Comparison of ENCODE assay signal across 15 mouse cellular contexts in the genomic region with DNA sequence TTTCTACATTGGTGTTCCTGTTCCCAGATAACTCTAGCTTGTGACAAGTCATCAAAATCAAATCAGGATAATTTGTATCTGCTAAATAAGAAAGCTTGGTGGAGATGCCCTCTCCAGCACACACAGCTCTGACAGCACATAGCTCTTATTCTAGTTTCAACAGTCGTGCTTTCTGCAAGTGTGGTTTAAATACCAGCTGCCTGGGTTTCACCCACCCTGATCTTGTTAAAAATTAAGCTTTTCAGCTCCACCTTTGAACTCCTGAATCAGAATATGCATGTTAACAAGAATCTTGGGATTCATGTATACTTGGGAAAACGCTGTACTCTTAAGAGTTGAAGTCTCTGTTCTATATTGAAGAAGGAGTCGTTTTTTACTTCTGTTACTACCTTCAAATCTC.
"Had no signal": no experiment of that assay in that cellular context is flagged by ENCODE, and none has a peak within 500 bp of the region (broad histone marks: within the 10 kb centered on the region; RNA-seq: fewer than 3 reads in every experiment).

No protein-coding gene starts in this region.

- H3K27me3 ChIP-seq: hindbrain, embryonic 12.5 days; limb, embryonic 15.5 days; midbrain, embryonic 13.5 days; neural tube, embryonic 15.5 days; stomach, embryonic 15.5 days had no signal

- H3K4me2 ChIP-seq: hindbrain, embryonic 12.5 days; limb, embryonic 15.5 days; midbrain, embryonic 13.5 days; neural tube, embryonic 15.5 days; stomach, embryonic 15.5 days had no signal

- H3K4me3 ChIP-seq: hindbrain, embryonic 12.5 days; limb, embryonic 15.5 days; midbrain, embryonic 13.5 days; neural tube, embryonic 15.5 days; stomach, embryonic 15.5 days had no signal

- H3K9ac ChIP-seq: hindbrain, embryonic 12.5 days; limb, embryonic 15.5 days; liver, embryonic 14.5 days; midbrain, embryonic 13.5 days; neural tube, embryonic 15.5 days; stomach, embryonic 15.5 days had no signal

- ATAC-seq: hindbrain, embryonic 16.5 days; inflammation-experienced regulatory T-cells, adult 6 months; midbrain, embryonic 13.5 days had no signal

- H3K4me1 ChIP-seq: hindbrain, embryonic 12.5 days; limb, embryonic 15.5 days; stomach, embryonic 15.5 days had no signal

- H3K27ac ChIP-seq: hindbrain, embryonic 12.5 days; limb, embryonic 15.5 days; liver, embryonic 14.5 days; midbrain, embryonic 13.5 days; neural tube, embryonic 15.5 days; stomach, embryonic 15.5 days had no signal

- DNase-seq: layer of hippocampus, adult 9-11 months; layer of hippocampus, postnatal 36 days; lung, adult 18-20 months; right cerebral cortex, postnatal 4 days; spleen, adult 18-20 months; thymus, adult 2 months; thymus, postnatal 25 days had no signal

- H3K9me3 ChIP-seq: hindbrain, embryonic 12.5 days; limb, embryonic 15.5 days; midbrain, embryonic 13.5 days; neural tube, embryonic 15.5 days; stomach, embryonic 15.5 days had no signal

- H3K36me3 ChIP-seq: hindbrain, embryonic 12.5 days; limb, embryonic 15.5 days; midbrain, embryonic 13.5 days; neural tube, embryonic 15.5 days; stomach, embryonic 15.5 days had no signal
